Mouse (Mus musculus): Measurements from ENCODE around the gene Cadps.

Cadps gene

DNA sequence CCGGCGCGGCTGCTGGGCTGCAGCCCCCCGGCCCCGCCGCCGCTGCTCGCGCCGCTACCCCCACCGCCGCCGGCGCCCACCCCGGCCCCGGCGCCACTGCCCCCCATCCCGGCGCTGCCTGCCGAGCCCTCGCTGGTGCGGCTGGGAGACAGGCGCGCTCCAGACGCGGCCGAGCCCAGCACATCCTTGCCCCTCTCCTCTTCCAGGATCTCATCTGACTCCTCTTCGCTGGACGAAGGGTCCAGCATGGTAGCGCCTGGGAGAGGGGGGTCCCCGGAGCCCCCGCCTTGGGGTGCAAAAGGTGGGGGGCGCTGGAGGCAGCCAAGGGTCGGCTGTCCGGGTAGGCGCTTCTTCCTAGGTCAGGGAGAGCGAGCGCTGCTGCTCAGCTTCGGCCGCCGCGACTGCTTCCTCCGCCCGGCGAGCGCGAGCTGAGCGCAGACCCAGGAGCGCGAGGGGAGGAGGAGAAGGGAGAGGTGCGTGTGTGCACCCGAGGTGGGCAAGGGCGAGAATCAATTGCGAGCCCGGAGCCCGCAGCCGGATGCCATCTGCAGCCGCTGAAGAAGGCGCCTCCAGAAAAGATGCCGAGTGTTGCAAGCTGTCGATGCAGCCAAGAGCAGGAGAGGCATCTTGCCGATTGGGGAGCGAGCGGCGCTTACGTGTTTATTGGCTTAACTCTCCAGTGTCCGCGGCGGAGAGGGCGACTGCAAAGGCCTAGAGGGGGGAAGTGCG lies at the start of gene Cadps:
TSS of gene Cadps (minus strand) at position 589 of the 729 bp plus-strand sequence.
- DNase-seq (ENCODE audit: low spot score) = peak; percentile 74

DNA sequence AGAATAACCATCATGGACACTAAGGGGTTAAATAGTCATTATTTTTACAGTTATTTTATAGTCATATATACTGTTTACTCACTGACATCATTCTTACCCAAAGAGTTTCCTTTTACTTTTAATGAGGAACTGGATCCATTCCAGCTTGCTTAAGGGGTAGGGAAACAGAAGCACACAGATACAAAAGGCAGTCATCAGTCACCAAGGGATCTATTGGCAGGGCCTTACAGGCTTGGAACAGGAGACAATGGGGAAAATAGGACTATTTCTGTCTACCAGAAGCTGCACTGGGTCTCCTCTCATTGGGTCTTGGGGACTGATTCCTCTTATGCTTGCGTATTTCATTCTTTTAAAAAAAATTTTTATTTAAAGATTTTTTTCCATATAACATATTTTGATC lies 46.7 kb upstream of the Cadps start:
- DNase-seq (ENCODE audit: low spot score) = no peak

GRCm38 (mm10) chr14:12865258-12865657 lies 42.4 kb upstream of the Cadps start:
- no peak for DNase-seq (ENCODE audit: low spot score)

- no peak for DNase-seq (ENCODE audit: low spot score)
Measured at GRCm38 (mm10) chr14:12843860-12844259, 21.0 kb upstream of the Cadps start.

GRCm38 (mm10) chr14:12839471-12839870 lies 16.6 kb upstream of the Cadps start:
- DNase-seq (ENCODE audit: low spot score) = no peak

GRCm38 (mm10) chr14:12838949-12839348 lies 16.1 kb upstream of the Cadps start:
- no peak for DNase-seq (ENCODE audit: low spot score)

DNA sequence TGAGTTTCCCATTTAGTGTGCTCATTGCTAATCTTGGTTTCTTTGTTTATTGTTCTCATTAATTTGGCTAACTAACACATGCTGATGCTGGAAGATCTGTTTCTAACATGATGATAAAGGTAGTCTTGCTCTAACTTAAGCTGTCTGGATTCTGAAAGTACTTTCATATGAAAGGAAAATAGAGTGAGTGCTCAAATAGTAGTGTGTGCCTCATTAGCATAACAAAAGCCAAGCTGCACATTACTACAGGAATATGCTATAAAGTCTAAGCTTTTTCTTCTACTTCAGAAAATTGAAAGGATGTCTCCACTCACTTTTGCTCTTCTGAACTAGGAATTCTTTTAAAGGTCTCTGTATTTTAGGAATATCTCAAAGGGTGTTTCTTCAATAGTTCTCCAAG lies 15.4 kb upstream of the Cadps start:
- no peak for DNase-seq (ENCODE audit: low spot score)

DNA sequence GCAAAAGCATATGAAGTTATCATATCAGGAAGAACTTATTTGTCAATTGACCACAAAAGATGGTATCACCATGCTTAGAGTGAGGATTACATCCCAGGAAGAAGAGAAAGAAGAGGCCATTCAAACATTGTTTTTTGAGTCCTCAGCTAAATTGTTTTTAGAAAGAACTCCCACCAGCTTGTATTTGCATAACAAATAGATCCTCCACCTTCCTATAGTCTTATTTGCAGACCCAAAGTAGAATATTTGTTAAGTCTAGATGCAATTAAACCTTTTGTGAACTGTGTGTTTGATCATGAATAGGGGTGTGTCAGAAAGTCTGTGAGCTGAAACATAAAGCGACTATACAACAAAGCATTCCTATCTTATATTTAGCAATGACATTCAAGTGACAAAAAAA lies 15.0 kb upstream of the Cadps start:
- DNase-seq (ENCODE audit: low spot score) = no peak

DNA sequence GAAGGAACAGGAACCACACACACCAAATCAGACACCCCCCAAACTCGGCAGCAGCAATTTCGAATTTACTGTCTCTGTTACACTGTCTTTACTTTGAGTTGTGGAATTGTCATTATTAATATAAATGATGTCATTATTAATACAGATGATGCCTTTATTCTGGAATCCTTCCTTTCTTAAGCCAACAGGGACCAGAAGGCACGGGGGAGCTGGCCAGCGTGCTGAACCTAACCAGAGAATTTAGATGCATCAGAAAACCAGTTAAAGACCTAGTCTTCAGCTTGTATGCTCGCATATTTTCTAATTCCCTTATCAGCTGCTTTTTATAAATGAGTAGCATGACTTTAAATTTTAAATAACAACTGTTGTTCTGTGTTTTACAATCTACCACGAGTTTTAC lies 902 bp upstream of the Cadps start:
- DNase-seq (ENCODE audit: low spot score) = peak; percentile 82

GRCm38 (mm10) chr14:12821831-12822490 lies 918 bp downstream of the Cadps start:
- DNase-seq (ENCODE audit: low spot score) = peak; percentile 80

DNA sequence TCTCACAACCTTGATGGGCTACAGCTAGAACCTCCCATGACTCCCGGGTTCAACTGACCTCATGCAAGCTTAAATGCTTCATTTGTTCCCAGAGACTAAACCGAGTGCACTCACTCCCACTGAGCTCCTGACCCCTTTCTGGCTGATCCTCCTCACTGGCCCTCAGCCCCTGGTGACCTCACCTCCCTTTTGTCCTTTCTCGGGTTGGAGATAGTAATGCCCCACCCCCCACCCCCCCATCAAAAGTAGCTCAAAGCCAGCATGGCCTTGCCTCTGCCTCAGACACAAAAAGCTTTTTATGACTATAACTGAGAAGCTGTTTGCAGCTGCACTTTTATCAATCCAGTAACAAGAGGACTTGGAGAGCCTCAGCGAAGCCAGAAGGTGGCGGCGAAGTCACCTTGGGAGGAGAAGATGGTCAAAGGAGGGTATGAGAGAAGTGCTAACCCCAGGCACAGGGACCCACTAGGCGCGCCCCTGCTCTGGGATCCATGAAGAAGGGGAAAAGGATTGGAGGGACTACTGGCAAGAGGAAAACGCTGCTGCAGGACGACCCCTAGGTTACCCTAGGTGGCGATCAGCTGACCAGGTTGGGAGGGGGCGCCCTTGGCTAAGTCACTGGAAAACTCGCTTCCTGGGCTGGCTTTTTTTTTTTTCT lies 1.6 kb downstream of the Cadps start:
- peak; percentile 16 for DNase-seq (ENCODE audit: low spot score)

GRCm38 (mm10) chr14:12820149-12820548 lies 2.7 kb downstream of the Cadps start:
- no peak for DNase-seq (ENCODE audit: low spot score)

GRCm38 (mm10) chr14:12818442-12818841 lies 4.4 kb downstream of the Cadps start:
- DNase-seq (ENCODE audit: low spot score) = no peak

- DNase-seq (ENCODE audit: low spot score) = no peak
Measured at GRCm38 (mm10) chr14:12812072-12812471, 10.8 kb downstream of the Cadps start.

DNA sequence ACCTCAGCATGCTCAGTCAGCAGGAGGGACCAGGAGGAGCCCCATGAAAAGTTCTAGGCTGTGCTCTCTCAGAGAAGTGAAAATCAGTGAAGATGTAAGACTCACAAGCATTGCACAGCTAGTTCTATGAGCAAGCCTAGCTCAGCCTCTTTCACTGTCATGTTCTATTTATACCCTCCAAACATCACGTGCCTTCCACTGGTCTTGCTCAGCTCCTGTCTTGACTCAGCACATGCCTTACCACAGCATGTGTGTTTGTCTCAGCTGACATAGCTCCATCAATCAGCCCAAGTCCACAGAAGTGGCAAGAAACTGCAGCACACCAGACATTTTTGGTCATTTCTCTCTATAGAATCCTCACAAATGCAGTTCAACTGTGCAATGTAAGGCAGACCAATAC lies 19.9 kb downstream of the Cadps start:
- DNase-seq (ENCODE audit: low spot score) = no peak

DNA sequence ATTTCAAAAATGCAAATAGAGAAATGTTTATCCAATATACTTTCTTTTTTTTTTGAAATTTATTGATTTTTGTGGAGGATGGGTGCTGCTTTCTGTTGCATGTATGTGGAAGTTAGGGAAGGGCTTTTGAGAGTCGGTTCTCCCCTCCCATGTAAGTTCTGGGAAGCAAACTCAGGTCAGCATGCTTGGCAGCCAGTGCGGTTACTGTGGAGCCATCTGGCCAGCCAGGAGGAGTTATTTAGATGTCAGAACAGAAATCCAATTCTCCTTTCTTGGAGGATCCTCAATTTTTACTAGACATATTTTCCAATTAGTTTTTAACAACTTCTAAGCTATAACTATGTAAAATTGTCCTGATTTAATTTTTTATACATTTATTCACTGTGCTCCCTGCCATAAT lies 21.8 kb downstream of the Cadps start:
- DNase-seq (ENCODE audit: low spot score) = no peak

DNA sequence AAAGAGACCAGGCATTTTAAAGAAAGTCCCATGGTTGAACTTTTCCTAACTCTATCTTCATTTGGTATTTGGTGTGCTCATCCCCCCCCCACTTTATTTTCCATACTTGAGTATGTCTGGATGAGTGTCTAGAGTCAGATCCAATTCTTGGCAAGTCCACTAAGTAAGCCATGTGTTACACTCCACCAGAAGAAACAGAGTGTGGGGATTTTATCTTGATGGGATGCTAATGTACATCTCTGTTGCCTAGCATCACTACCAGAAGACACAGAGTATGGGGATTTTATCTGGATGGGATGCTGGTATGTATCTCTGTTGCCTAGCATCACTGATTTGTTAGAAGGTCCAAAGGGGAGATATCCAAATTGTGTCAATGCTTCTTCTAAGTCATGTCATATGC lies 24.0 kb downstream of the Cadps start:
- DNase-seq (ENCODE audit: low spot score) = no peak

GRCm38 (mm10) chr14:12784296-12784695 lies 38.6 kb downstream of the Cadps start:
- DNase-seq (ENCODE audit: low spot score) = no peak

DNA sequence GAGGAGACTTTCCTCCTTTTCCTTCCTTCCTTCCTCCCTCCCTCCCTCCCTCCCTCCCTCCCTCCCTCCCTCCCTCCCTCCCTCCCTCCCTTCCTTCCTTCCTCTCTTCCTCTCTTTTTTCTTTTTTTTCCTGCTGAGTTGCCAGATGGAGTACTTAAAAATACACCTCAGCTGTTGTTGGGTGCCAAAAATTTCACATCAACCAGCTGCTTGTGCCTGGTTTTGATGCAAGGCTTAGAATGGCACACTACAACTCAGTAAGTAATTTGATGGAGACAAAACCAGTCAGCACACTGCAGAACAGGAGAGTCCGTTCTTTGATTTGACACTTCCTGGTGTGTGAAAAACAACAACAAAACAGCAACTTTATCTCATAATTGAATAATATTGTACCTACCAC lies 42.9 kb downstream of the Cadps start:
- DNase-seq (ENCODE audit: low spot score) = no peak

- DNase-seq (ENCODE audit: low spot score) = no peak
Measured at GRCm38 (mm10) chr14:12777990-12778389, 44.9 kb downstream of the Cadps start.

DNA sequence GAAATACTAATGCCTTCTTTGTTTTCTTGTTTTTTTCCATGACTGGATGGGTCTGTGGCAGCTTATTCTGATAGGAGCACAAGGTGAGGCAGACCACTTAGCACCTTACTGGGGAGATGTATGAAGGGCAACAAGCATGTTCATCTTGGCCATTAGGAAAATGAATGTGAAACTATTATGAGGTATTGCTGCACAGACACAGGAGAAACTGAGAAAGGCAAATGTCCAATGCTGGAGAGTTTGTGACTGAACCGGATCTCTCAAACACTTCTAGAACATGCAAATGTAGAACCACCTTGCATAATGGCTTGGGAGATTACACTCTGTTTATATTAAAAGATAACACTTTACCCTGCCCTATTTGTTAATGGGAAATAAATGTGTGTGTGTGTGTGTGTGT lies 54.0 kb downstream of the Cadps start:
- no peak for DNase-seq (ENCODE audit: low spot score)

DNA sequence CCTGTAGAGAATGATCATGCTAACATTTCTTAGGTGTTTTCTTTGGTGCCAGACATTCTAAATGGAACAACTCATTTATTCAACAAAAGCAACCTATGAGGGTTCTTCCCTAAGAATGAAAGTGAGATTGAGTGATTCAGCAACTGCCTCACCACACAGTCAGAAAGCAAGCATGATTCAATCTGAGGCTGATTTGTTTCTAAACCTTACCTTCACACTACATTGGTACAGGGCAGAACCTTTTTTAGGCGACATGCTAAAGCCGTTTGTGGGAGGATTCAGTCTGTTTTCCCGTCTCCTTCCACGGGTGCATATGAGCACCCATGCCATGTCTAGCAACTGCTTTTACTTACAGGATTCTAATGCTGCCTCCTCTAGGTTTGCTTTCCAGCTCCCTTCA lies 69.6 kb downstream of the Cadps start:
- no peak for DNase-seq (ENCODE audit: low spot score)

GRCm38 (mm10) chr14:12751821-12752220 lies 71.1 kb downstream of the Cadps start:
- DNase-seq (ENCODE audit: low spot score) = no peak

Measured in embryo, embryonic 10 days (tissue).